9 mouse cellular contexts compared by ENCODE assay signal in the genomic region with DNA sequence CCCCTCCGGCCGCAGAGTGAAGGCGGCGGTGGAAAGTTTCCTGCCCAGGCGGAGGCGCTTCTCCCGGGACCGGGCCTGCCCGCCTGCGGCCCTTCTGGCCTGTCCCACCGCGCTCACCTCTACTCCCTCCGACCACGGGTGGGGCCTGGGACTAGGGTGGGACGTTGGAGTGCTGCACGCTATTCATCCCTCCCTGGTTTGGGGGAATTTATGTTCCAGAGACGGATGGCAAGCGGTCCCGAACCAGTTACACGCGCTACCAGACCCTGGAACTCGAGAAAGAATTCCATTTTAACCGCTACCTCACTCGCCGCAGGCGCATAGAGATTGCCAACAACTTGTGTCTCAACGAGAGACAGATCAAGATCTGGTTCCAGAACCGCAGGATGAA. TPM values are rescaled to one million over a fixed set of nuclear protein-coding genes. Genes with fewer than 3 reads are reported as not detected.
DNase-seq lines count a peak whose midpoint lies in the region; ATAC-seq and TF ChIP-seq lines count a peak whose summit lies in the region.
"Had no signal": no experiment of that assay in that cellular context is flagged by ENCODE, and none has a peak within 500 bp of the region (broad histone marks: within the 10 kb centered on the region; RNA-seq: fewer than 3 reads in every experiment).

No protein-coding gene starts in this region.

- DNase-seq in adrenal gland, adult 8-10 months, result peak; percentile 21
- no peak for DNase-seq in adrenal gland, postnatal 25 days
- no peak for DNase-seq in lung, embryonic 14.5 days
- DNase-seq in lung, postnatal 25 days (ENCODE audit: low spot score), result no peak
- DNase-seq in intestine, embryonic 14.5 days (ENCODE audit: low spot score), result no peak
- no peak for DNase-seq in right cerebral cortex, adult 2 months (ENCODE audit: low spot score in 2 of 2)

- peak overlapping the region; percentile 62 for H3K4me2 ChIP-seq in lung, embryonic 14.5 days
- peak overlapping the region; percentile 51 for H3K4me2 ChIP-seq in intestine, embryonic 14.5 days (ENCODE audit: low read length)
- H3K4me2 ChIP-seq in neural tube, embryonic 14.5 days (ENCODE audit: low read depth, low read length), result peak overlapping the region; percentile 83

- no peaks in the 10 kb centered on the region for H3K36me3 ChIP-seq in lung, embryonic 14.5 days (ENCODE audit: insufficient read depth)
- no peaks in the 10 kb centered on the region for H3K36me3 ChIP-seq in intestine, embryonic 14.5 days (ENCODE audit: control insufficient read depth, insufficient read depth, low read length)
- peaks cover 4% of the 10 kb centered on the region; the same call in 1 of the 2 replicates for H3K36me3 ChIP-seq in neural tube, embryonic 14.5 days (ENCODE audit: control insufficient read depth, insufficient read depth, low read length)

- H3K27ac ChIP-seq in lung, embryonic 14.5 days (ENCODE audit: low read depth), result no peak overlapping the region
- H3K27ac ChIP-seq in intestine, embryonic 14.5 days (ENCODE audit: low read depth), result peak overlapping the region; percentile 89
- peak overlapping the region; percentile 87 for H3K27ac ChIP-seq in neural tube, embryonic 14.5 days (ENCODE audit: low read depth, low read length)

- no peaks in the 10 kb centered on the region for H3K4me1 ChIP-seq in lung, embryonic 14.5 days (ENCODE audit: insufficient read depth)
- peaks cover 32% of the 10 kb centered on the region for H3K4me1 ChIP-seq in intestine, embryonic 14.5 days (replicated peaks; ENCODE audit: control insufficient read depth, insufficient read depth, low read length)
- peaks cover 89% of the 10 kb centered on the region for H3K4me1 ChIP-seq in neural tube, embryonic 14.5 days (ENCODE audit: control insufficient read depth, insufficient read depth, low read length)

- H3K4me3 ChIP-seq in lung, embryonic 14.5 days (ENCODE audit: low read depth, low read length), result peak overlapping the region; percentile 32
- H3K4me3 ChIP-seq in intestine, embryonic 14.5 days (ENCODE audit: low read depth, low read length), result peak overlapping the region; percentile 47
- peak overlapping the region; percentile 30 for H3K4me3 ChIP-seq in neural tube, embryonic 14.5 days (ENCODE audit: low read depth, low read length)

- H3K9ac ChIP-seq in lung, embryonic 14.5 days, result peak overlapping the region; percentile 36; the same call in 1 of the 2 replicates
- H3K9ac ChIP-seq in intestine, embryonic 14.5 days (ENCODE audit: low read length), result peak overlapping the region; percentile 75
- H3K9ac ChIP-seq in neural tube, embryonic 14.5 days (replicated peaks; ENCODE audit: low read depth, low read length), result peak overlapping the region; percentile 43

- no peak for TF ChIP-seq CTCF in lung, embryonic 14.5 days (IDR thresholded peaks at IDR 0.05; ENCODE audit: low read depth)

- peaks cover 97% of the 10 kb centered on the region for H3K27me3 ChIP-seq in lung, embryonic 14.5 days (ENCODE audit: insufficient read depth, low read length)
- peaks cover 85% of the 10 kb centered on the region for H3K27me3 ChIP-seq in intestine, embryonic 14.5 days (replicated peaks; ENCODE audit: control insufficient read depth, insufficient read depth, low read length)
- no peaks in the 10 kb centered on the region for H3K27me3 ChIP-seq in neural tube, embryonic 14.5 days (ENCODE audit: control insufficient read depth, insufficient read depth, low read length)

- H3K9me3 ChIP-seq in lung, embryonic 14.5 days (ENCODE audit: low read depth, low read length), result no peaks in the 10 kb centered on the region
- no peaks in the 10 kb centered on the region for H3K9me3 ChIP-seq in intestine, embryonic 14.5 days (ENCODE audit: control insufficient read depth, low read length)
- H3K9me3 ChIP-seq in neural tube, embryonic 14.5 days (ENCODE audit: control insufficient read depth, low read length), result no peaks in the 10 kb centered on the region

- no peak for ATAC-seq in lung, embryonic 14.5 days (ENCODE audit: insufficient read depth)
- ATAC-seq in intestine, embryonic 14.5 days (replicated peaks; ENCODE audit: low FRiP score, low TSS enrichment, low read depth), result peak; percentile 24
- ATAC-seq in neural tube, embryonic 14.5 days (ENCODE audit: low read depth), result peak; percentile 31
- ATAC-seq in granulocyte monocyte progenitor cell, adult 5-6 weeks (replicated peaks; ENCODE audit: poor library complexity, severe bottlenecking), result no peak

- WGBS in lung, embryonic 14.5 days, result 4% methylated on average over 28 of the region's 28 CpGs
- 4% methylated on average over 27 of the region's 28 CpGs for WGBS in intestine, embryonic 14.5 days
- WGBS in neural tube, embryonic 14.5 days, result 1% methylated on average over 25 of the region's 28 CpGs

RNA-seq across cellular contexts. Expression of gene Hoxc4, which starts 3.7 kb away (rescaled TPM):
- total RNA-seq in adrenal gland, adult 8-10 months (2022), result 10 to 100 TPM in 2 of 4 experiments, 1 to 10 TPM in 2; 5.0 to 17.9 (median 10.8) TPM
- 7.3 and 8.4 TPM in 2 replicates for total RNA-seq in adrenal gland, postnatal 25 days (2021)
- polyA plus RNA-seq in lung, embryonic 14.5 days (2014; fragmentation: Nextera tagmentation; extraction: Ambion mirVana), result 1.5 and 2.1 TPM in 2 replicates
- 14.6 and 15.6 TPM in 2 replicates for polyA plus RNA-seq in intestine, embryonic 14.5 days (2014; fragmentation: Nextera tagmentation; extraction: Ambion mirVana)
- 19.0 and 24.0 TPM in 2 replicates for polyA plus RNA-seq in neural tube, embryonic 14.5 days (2014; fragmentation: Nextera tagmentation; extraction: Ambion mirVana)
- not detected in 2 replicates for total RNA-seq in granulocyte monocyte progenitor cell, adult 5-6 weeks (2014; fragmentation: Nextera tagmentation)
- not detected in 2 replicates for total RNA-seq in granulocyte monocyte progenitor cell, adult 5-6 weeks (2017)
- total RNA-seq: megakaryocyte, adult 5-6 weeks had no signal

RNA-seq across cellular contexts. Expression of gene Hoxc6, which starts 16.9 kb away (rescaled TPM):
- total RNA-seq in adrenal gland, adult 8-10 months (2022), result 10 to 100 TPM; 52.9 to 79.0 (median 59.6) TPM
- 59.4 and 68.1 TPM in 2 replicates for total RNA-seq in adrenal gland, postnatal 25 days (2021)
- not detected in 2 replicates for polyA plus RNA-seq in lung, embryonic 14.5 days (2014; fragmentation: Nextera tagmentation; extraction: Ambion mirVana)
- polyA plus RNA-seq in intestine, embryonic 14.5 days (2014; fragmentation: Nextera tagmentation; extraction: Ambion mirVana), result 6.1 and 9.6 TPM in 2 replicates
- polyA plus RNA-seq in neural tube, embryonic 14.5 days (2014; fragmentation: Nextera tagmentation; extraction: Ambion mirVana), result 23.0 and 38.7 TPM in 2 replicates
- total RNA-seq in granulocyte monocyte progenitor cell, adult 5-6 weeks (2014; fragmentation: Nextera tagmentation), result not detected in 2 replicates
- total RNA-seq in granulocyte monocyte progenitor cell, adult 5-6 weeks (2017), result not detected in 2 replicates
- total RNA-seq: megakaryocyte, adult 5-6 weeks had no signal

RNA-seq across cellular contexts. Expression of gene Hoxc8, which starts 24.6 kb away (rescaled TPM):
- 10 to 100 TPM; 30.1 to 35.8 (median 32.2) TPM for total RNA-seq in adrenal gland, adult 8-10 months (2022)
- total RNA-seq in adrenal gland, postnatal 25 days (2021), result 21.5 and 26.7 TPM in 2 replicates
- polyA plus RNA-seq in lung, embryonic 14.5 days (2014; fragmentation: Nextera tagmentation; extraction: Ambion mirVana), result not detected in 2 replicates
- 9.5 and 11.9 TPM in 2 replicates for polyA plus RNA-seq in intestine, embryonic 14.5 days (2014; fragmentation: Nextera tagmentation; extraction: Ambion mirVana)
- polyA plus RNA-seq in neural tube, embryonic 14.5 days (2014; fragmentation: Nextera tagmentation; extraction: Ambion mirVana), result 50.1 and 136 TPM in 2 replicates
- not detected in 2 replicates for total RNA-seq in granulocyte monocyte progenitor cell, adult 5-6 weeks (2014; fragmentation: Nextera tagmentation)
- not detected in 2 replicates for total RNA-seq in granulocyte monocyte progenitor cell, adult 5-6 weeks (2017)
- total RNA-seq: megakaryocyte, adult 5-6 weeks had no signal

RNA-seq across cellular contexts. Expression of gene Hoxc9, which starts 38.8 kb away (rescaled TPM):
- total RNA-seq in adrenal gland, adult 8-10 months (2022), result under 1 TPM; 0.52 to 0.99 (median 0.83) TPM
- total RNA-seq in adrenal gland, postnatal 25 days (2021), result 0.85 and 1.5 TPM in 2 replicates
- polyA plus RNA-seq in lung, embryonic 14.5 days (2014; fragmentation: Nextera tagmentation; extraction: Ambion mirVana), result not detected in 2 replicates
- 1.7 and 1.9 TPM in 2 replicates for polyA plus RNA-seq in intestine, embryonic 14.5 days (2014; fragmentation: Nextera tagmentation; extraction: Ambion mirVana)
- 46.9 and 49.8 TPM in 2 replicates for polyA plus RNA-seq in neural tube, embryonic 14.5 days (2014; fragmentation: Nextera tagmentation; extraction: Ambion mirVana)
- not detected in 2 replicates for total RNA-seq in granulocyte monocyte progenitor cell, adult 5-6 weeks (2014; fragmentation: Nextera tagmentation)
- not detected in 2 replicates for total RNA-seq in granulocyte monocyte progenitor cell, adult 5-6 weeks (2017)
- total RNA-seq: megakaryocyte, adult 5-6 weeks had no signal

RNA-seq across cellular contexts. Expression of gene Hoxc5, which starts 47.8 kb away (rescaled TPM):
- 10 to 100 TPM in 2 of 4 experiments, 1 to 10 TPM in 2; 6.4 to 16.0 (median 11.4) TPM for total RNA-seq in adrenal gland, adult 8-10 months (2022)
- 7.6 and 9.0 TPM in 2 replicates for total RNA-seq in adrenal gland, postnatal 25 days (2021)
- 0.62 and 0.74 TPM in 2 replicates for polyA plus RNA-seq in lung, embryonic 14.5 days (2014; fragmentation: Nextera tagmentation; extraction: Ambion mirVana)
- polyA plus RNA-seq in intestine, embryonic 14.5 days (2014; fragmentation: Nextera tagmentation; extraction: Ambion mirVana), result 12.2 and 14.1 TPM in 2 replicates
- polyA plus RNA-seq in neural tube, embryonic 14.5 days (2014; fragmentation: Nextera tagmentation; extraction: Ambion mirVana), result 3.6 and 10.2 TPM in 2 replicates
- total RNA-seq in granulocyte monocyte progenitor cell, adult 5-6 weeks (2014; fragmentation: Nextera tagmentation), result not detected in 2 replicates
- not detected in 2 replicates for total RNA-seq in granulocyte monocyte progenitor cell, adult 5-6 weeks (2017)
- total RNA-seq: megakaryocyte, adult 5-6 weeks had no signal

Comparison
In these comparisons a context has a peak if more than half of its experiments do, and no peak if none do; other contexts are left out.
1. ATAC-seq: peak in intestine, embryonic 14.5 days (single experiment) and neural tube, embryonic 14.5 days (single experiment); none in lung, embryonic 14.5 days (single experiment) and granulocyte monocyte progenitor cell, adult 5-6 weeks (single experiment).
2. RNA of gene Hoxc6, which starts 16.9 kb away (total RNA-seq): 52.9 to 79.0 TPM in adrenal gland, adult 8-10 months and 59.4 to 68.1 TPM in adrenal gland, postnatal 25 days; not detected in granulocyte monocyte progenitor cell, adult 5-6 weeks; every median in the first group is over 10 times any median in the second.
3. RNA of gene Hoxc8, which starts 24.6 kb away (total RNA-seq): 30.1 to 35.8 TPM in adrenal gland, adult 8-10 months and 21.5 to 26.7 TPM in adrenal gland, postnatal 25 days; not detected in granulocyte monocyte progenitor cell, adult 5-6 weeks; every median in the first group is over 10 times any median in the second.
4. Peak in every context shown above with its lines, with median percentiles within 50 percentile points of each other: H3K4me2 ChIP-seq, H3K4me3 ChIP-seq and H3K9ac ChIP-seq.